Mouse (Mus musculus): ENCODE data around the gene Samd8. TPM values are rescaled to one million over a fixed set of nuclear protein-coding genes. Genes with fewer than 3 reads are reported as not detected.
A peak's percentile ranks its signal among the peaks of the same experiment; 100 is the strongest.

Samd8 gene
- polyA plus RNA-seq, 1 experiment from 2014 or later = 8.1 TPM

DNA sequence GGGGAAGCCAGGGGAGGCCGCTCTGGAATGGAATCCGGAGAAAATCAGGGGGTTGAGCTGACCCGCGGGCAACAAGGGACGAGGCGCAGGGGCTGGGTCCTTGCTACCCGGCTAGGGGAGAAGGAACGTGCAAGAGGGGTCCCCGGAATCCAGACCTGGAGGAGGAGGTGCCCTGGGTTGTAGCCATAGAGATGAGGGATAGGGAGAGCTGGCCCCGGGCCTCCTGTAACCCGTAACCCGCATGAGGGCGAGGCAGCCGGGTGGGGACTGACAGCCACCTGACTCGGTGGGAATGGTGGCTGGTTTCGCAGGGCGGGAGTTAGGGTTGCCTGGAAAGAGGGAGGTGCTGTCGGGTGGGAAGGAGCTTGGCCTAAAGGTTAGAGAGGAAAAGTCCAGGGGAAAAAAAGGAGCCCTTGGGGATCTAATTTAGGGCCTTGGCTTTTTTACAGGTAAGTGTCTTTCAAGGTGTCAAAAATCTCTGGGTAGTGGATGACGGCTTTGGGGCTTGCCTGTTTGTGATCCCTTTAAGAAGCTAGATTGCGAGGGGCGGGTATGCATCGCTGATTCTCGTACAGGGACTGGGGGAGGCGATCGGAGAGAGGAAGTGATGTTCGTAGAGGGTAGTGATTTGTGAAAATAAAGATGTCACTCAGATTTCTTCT is 681 bp downstream of the Samd8 start, which contains the start of gene Dusp13:
Gene Dusp13 (minus strand): TSS at position 301 of the 662 bp plus-strand sequence.
- WGBS = under 1% methylated on average over 26 of the region's 26 CpGs
- peak; percentile 89 for DNase-seq (ENCODE audit: low spot score)
- ATAC-seq (replicated peaks; ENCODE audit: low FRiP score, low read depth) = peak; percentile 78

DNA sequence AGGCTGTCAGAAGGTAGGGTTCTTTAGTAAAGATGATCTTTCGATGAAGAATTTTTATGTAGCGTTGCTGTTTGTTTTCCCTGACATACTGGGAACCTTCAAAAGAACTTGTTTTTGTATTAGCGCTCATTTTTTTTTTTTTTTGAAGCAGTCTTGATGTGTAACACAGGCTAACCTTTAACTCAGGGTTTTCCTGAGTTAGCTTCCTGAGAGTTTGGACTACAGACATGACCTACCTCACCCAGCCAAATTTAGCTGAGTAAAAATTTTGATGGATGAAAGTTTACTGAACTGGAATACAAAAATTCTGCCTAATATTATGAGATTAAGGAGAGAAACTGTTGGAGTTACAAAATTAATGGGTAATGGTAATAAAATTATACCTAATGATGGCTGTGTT is 2.1 kb downstream of the Samd8 start:
- H3K4me3 ChIP-seq (replicated peaks; ENCODE audit: low read depth, low read length) = no peak overlapping the region
- H3K9me3 ChIP-seq (replicated peaks; ENCODE audit: low read length) = no peaks in the 10 kb centered on the region
- no peak for ATAC-seq (replicated peaks; ENCODE audit: low FRiP score, low read depth)
- H3K27ac ChIP-seq = no peak overlapping the region
- H3K27me3 ChIP-seq (ENCODE audit: insufficient read depth, low read length) = no peaks in the 10 kb centered on the region
- 79% methylated on average over 3 of the region's 3 CpGs for WGBS
- H3K4me2 ChIP-seq (ENCODE audit: low read length) = peak overlapping the region; percentile 80; the same call in 1 of the 2 replicates
- H3K36me3 ChIP-seq (ENCODE audit: insufficient read depth, low read length) = no peaks in the 10 kb centered on the region
- TF ChIP-seq CTCF (IDR thresholded peaks at IDR 0.05; ENCODE audit: low read depth) = no peak
- no peak overlapping the region for H3K9ac ChIP-seq (ENCODE audit: low read depth, low read length)
- no peak for DNase-seq (ENCODE audit: low spot score)
- H3K4me1 ChIP-seq (replicated peaks; ENCODE audit: insufficient read depth, low read length) = peaks cover 13% of the 10 kb centered on the region

More for the DNA sequence above, 681 bp downstream of the Samd8 start, which contains the start of gene Dusp13:
- TF ChIP-seq CTCF (IDR thresholded peaks at IDR 0.05; ENCODE audit: low read depth) = no peak
- H3K4me2 ChIP-seq (ENCODE audit: low read length) = peak within 1 kb of the TSS; percentile 80
- H3K4me1 ChIP-seq (replicated peaks; ENCODE audit: insufficient read depth, low read length) = peaks cover 13% of the 10 kb centered on the region
- peak within 1 kb of the TSS; percentile 93 for H3K9ac ChIP-seq (ENCODE audit: low read depth, low read length)
- H3K4me3 ChIP-seq (replicated peaks; ENCODE audit: low read depth, low read length) = peak within 1 kb of the TSS; percentile 100
- no peaks in the 10 kb centered on the region for H3K27me3 ChIP-seq (ENCODE audit: insufficient read depth, low read length)
- no peaks in the 10 kb centered on the region for H3K36me3 ChIP-seq (ENCODE audit: insufficient read depth, low read length)
- no peaks in the 10 kb centered on the region for H3K9me3 ChIP-seq (replicated peaks; ENCODE audit: low read length)
- H3K27ac ChIP-seq = peak within 1 kb of the TSS; percentile 93

DNA sequence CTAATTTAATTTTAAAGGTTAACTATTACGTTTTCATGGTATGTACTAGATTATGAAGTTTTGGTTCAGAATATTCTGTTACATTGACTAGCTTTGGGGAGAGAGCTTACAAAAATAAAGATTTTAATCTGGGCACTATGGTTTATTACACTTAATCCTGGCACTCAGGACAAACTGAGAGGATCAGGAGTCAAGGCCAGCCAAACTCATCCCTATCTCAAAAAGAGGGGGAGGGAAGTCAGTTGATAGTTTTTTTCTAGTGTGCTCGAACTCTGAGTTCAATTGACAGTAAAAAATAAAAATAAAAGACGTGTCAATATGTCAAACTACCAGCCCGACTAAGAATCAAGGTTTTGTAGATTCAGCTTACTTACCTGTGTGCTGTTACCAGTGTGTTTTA is 3.0 kb downstream of the Samd8 start:
- Histone ChIP-seq H3K27me3 (ENCODE audit: insufficient read depth, low read length) (no peaks in the 10 kb centered on the region), H3K9ac (ENCODE audit: low read depth, low read length) (no peak overlapping the region), H3K36me3 (ENCODE audit: insufficient read depth, low read length) (no peaks in the 10 kb centered on the region), H3K4me1 (replicated peaks; ENCODE audit: insufficient read depth, low read length) (peaks cover 13% of the 10 kb centered on the region), H3K27ac (no peak overlapping the region), H3K4me3 (replicated peaks; ENCODE audit: low read depth, low read length) (no peak overlapping the region), H3K4me2 (ENCODE audit: low read length) (no peak overlapping the region), H3K9me3 (replicated peaks; ENCODE audit: low read length) (no peaks in the 10 kb centered on the region)
- DNase-seq (ENCODE audit: low spot score) (no peak), ATAC-seq (replicated peaks; ENCODE audit: low FRiP score, low read depth) (no peak)
- 68% methylated on average over 4 of the region's 4 CpGs for WGBS
- no peak for TF ChIP-seq CTCF (IDR thresholded peaks at IDR 0.05; ENCODE audit: low read depth)

DNA sequence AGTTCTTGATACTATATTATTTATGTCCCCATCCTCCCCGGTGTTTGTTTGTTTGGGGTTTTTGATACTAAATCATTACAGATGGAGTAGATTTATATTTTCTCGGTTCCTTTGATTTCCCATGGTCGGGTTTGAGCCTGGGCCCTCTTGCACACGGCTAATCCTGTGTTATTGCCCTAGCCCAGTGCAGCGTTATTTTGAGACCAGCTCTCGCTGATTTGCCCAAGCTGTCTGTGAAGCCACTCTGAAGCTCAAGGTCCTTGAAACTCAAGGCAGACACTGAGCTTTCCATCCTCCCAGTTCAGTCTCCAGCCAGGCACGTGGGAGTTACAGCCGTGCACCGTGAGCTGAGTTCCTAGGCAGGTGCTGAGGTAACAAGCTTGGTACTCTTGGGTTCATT is 11.2 kb downstream of the Samd8 start:
- 70% methylated on average over 9 of the region's 9 CpGs for WGBS
- Histone ChIP-seq H3K9me3 (replicated peaks; ENCODE audit: low read length) (no peaks in the 10 kb centered on the region), H3K27me3 (ENCODE audit: insufficient read depth, low read length) (no peaks in the 10 kb centered on the region), H3K4me1 (replicated peaks; ENCODE audit: insufficient read depth, low read length) (no peaks in the 10 kb centered on the region), H3K9ac (ENCODE audit: low read depth, low read length) (no peak overlapping the region), H3K4me3 (replicated peaks; ENCODE audit: low read depth, low read length) (no peak overlapping the region), H3K27ac (no peak overlapping the region), H3K36me3 (ENCODE audit: insufficient read depth, low read length) (no peaks in the 10 kb centered on the region), H3K4me2 (ENCODE audit: low read length) (no peak overlapping the region)
- ATAC-seq (replicated peaks; ENCODE audit: low FRiP score, low read depth) (no peak), DNase-seq (ENCODE audit: low spot score) (no peak)
- TF ChIP-seq CTCF (IDR thresholded peaks at IDR 0.05; ENCODE audit: low read depth) = no peak

DNA sequence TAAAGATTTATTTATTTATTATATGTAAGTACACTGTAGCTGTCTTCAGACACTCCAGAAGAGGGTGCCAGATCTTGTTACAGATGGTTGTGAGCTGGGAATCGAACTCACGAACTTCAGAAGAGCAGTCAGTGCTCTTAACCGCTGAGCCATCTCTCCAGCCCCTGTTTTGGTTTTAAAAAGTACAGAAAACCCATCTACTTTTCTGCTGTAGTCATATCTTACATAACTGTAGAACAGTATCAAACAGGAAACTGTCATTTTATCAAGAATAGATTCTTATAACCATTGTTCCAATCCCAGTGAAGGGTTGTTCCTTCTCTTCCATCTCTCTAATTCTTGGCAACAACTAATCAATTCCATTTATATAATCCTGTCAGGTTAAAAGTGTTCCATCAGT is 13.4 kb downstream of the Samd8 start:
- no peaks in the 10 kb centered on the region for H3K27me3 ChIP-seq (ENCODE audit: insufficient read depth, low read length)
- H3K4me1 ChIP-seq (replicated peaks; ENCODE audit: insufficient read depth, low read length) = no peaks in the 10 kb centered on the region
- no peak overlapping the region for H3K4me3 ChIP-seq (replicated peaks; ENCODE audit: low read depth, low read length)
- H3K9me3 ChIP-seq (replicated peaks; ENCODE audit: low read length) = no peaks in the 10 kb centered on the region
- TF ChIP-seq CTCF (IDR thresholded peaks at IDR 0.05; ENCODE audit: low read depth) = no peak
- no peak overlapping the region for H3K27ac ChIP-seq
- WGBS = 93% methylated on average over 3 of the region's 3 CpGs
- no peak for DNase-seq (ENCODE audit: low spot score)
- H3K36me3 ChIP-seq (ENCODE audit: insufficient read depth, low read length) = no peaks in the 10 kb centered on the region
- no peak overlapping the region for H3K9ac ChIP-seq (ENCODE audit: low read depth, low read length)
- ATAC-seq (replicated peaks; ENCODE audit: low FRiP score, low read depth) = no peak
- no peak overlapping the region for H3K4me2 ChIP-seq (ENCODE audit: low read length)

DNA sequence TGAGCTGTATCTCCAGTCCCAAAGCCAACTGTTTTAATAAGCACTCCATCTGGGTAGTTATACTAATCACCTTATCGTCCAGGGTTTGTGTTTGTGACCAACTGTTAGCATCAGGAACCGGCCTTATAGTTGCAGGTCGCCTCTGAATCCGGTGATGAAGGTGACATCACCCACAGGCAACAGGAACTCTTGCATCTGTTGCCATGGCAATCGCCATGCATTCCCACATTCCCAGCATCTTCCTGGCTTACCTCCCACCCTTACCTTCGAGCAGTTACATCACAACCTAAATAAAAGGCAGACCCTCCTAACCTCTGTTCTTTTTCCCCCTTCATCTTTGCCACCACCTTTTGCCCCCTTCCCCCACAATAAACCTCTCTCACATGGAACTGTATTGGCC is 14.3 kb downstream of the Samd8 start:
- Histone ChIP-seq H3K4me1 (replicated peaks; ENCODE audit: insufficient read depth, low read length) (no peaks in the 10 kb centered on the region), H3K4me3 (replicated peaks; ENCODE audit: low read depth, low read length) (no peak overlapping the region), H3K4me2 (ENCODE audit: low read length) (no peak overlapping the region), H3K36me3 (ENCODE audit: insufficient read depth, low read length) (no peaks in the 10 kb centered on the region), H3K27me3 (ENCODE audit: insufficient read depth, low read length) (no peaks in the 10 kb centered on the region), H3K9me3 (replicated peaks; ENCODE audit: low read length) (no peaks in the 10 kb centered on the region), H3K27ac (no peak overlapping the region), H3K9ac (ENCODE audit: low read depth, low read length) (no peak overlapping the region)
- 90% methylated on average over 6 of the region's 6 CpGs for WGBS
- TF ChIP-seq CTCF (IDR thresholded peaks at IDR 0.05; ENCODE audit: low read depth) = no peak
- no peak for DNase-seq (ENCODE audit: low spot score)
- no peak for ATAC-seq (replicated peaks; ENCODE audit: low FRiP score, low read depth)

Data from kidney, postnatal 0 days (tissue).